Mouse (Mus musculus): ENCODE measurements at regions not wholly inside any gene's neighbourhood (a gene's known extent, or its start where the extent isn't known, plus 50 kb on each side); places are given as distances from the start of the nearest gene placed in this dataset.

DNA sequence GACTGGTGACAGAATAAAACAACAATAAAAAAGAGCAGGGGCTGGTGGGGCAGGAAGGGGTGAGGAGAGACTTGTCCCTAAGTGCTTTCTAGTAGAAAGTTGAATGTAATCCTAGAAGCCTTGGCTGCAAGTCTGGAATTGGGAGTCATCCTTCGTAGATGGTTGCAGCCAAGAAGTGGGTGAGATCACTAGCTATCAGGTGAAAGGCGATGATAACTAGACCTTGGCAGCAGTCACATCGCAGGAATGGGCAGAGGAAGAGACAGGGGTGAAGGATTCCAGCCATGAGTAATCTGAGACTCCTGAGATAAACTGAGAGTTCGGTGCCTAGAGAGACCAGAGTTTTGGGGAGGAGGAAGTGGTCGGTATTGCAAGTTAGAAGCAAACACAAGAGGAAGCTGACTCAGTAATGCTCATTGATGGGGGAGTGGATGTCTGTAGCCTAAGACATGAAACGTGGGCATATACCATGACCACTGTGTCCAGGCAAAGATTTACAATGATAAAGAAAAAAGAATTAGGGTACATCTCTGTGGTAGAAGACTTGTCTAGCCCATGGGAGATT is 73.1 kb upstream of the Lifr start:
- WGBS, result 77% methylated on average over 6 of the region's 6 CpGs
- ATAC-seq (replicated peaks; ENCODE audit: insufficient number of reproducible peaks, low FRiP score, low TSS enrichment, low read depth) (no peak), DNase-seq (ENCODE audit: low spot score) (no peak)
- Histone ChIP-seq H3K36me3 (replicated peaks; ENCODE audit: control insufficient read depth, insufficient read depth, low read depth, low read length) (no peaks in the 10 kb centered on the region), H3K4me1 (ENCODE audit: control insufficient read depth, insufficient read depth, low read length) (no peaks in the 10 kb centered on the region), H3K4me2 (ENCODE audit: low read depth, low read length) (no peak overlapping the region), H3K27ac (replicated peaks; ENCODE audit: low read depth, low read length) (no peak overlapping the region), H3K4me3 (ENCODE audit: low read depth, low read length) (no peak overlapping the region), H3K9ac (replicated peaks; ENCODE audit: low read length) (no peak overlapping the region), H3K9me3 (replicated peaks; ENCODE audit: control insufficient read depth, low read length) (no peaks in the 10 kb centered on the region), H3K27me3 (ENCODE audit: control insufficient read depth, insufficient read depth, low read length) (no peaks in the 10 kb centered on the region)

DNA sequence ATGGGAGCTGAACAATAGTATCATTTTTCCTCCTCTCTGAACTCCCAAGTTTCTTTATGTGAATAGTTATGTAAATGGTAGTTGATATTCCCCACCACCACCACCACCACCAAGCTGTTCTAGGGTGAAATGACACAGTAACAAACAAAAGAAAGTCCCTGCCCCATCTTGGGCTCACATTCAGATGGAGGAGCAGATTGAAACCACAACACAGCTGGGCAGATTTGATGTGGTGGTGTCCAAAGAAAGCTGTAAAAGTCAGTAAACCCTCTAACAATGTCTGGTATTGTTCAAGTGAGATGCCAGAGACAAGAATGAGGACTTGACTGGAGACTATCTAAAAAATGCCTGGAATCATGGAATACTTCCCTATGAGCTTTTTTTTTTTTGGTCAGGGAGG is 67.8 kb upstream of the Lifr start:
- H3K36me3 ChIP-seq (replicated peaks; ENCODE audit: control insufficient read depth, insufficient read depth, low read depth, low read length), result no peaks in the 10 kb centered on the region
- no peak overlapping the region for H3K27ac ChIP-seq (replicated peaks; ENCODE audit: low read depth, low read length)
- ATAC-seq (replicated peaks; ENCODE audit: insufficient number of reproducible peaks, low FRiP score, low TSS enrichment, low read depth) (no peak), DNase-seq (ENCODE audit: low spot score) (no peak)
- no peak overlapping the region for H3K9ac ChIP-seq (replicated peaks; ENCODE audit: low read length)
- H3K9me3 ChIP-seq (replicated peaks; ENCODE audit: control insufficient read depth, low read length), result no peaks in the 10 kb centered on the region
- no peaks in the 10 kb centered on the region for H3K27me3 ChIP-seq (ENCODE audit: control insufficient read depth, insufficient read depth, low read length)
- no peak overlapping the region for H3K4me3 ChIP-seq (ENCODE audit: low read depth, low read length)
- H3K4me1 ChIP-seq (ENCODE audit: control insufficient read depth, insufficient read depth, low read length), result no peaks in the 10 kb centered on the region
- no peak overlapping the region for H3K4me2 ChIP-seq (ENCODE audit: low read depth, low read length)

DNA sequence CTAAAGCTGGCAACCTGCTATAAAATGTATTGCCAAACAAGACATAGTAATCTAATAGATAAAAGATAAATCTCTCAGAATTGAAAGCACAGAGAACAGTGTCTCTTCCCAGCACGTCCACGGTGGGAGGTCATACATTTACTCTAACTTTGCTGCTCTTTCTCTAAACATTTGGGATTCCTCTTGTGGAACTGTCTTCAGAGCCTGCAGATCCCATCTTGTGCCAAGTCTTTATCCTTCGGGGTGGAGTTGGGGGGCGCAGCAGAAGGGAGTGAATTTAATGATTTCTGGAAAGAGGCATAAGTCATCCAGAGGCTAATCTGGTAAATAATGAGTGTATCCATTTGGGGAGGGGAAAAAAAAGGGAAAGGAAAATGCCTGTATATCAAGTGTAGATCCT is 65.2 kb upstream of the Lifr start:
- Histone ChIP-seq H3K9ac (replicated peaks; ENCODE audit: low read length) (no peak overlapping the region), H3K27me3 (ENCODE audit: control insufficient read depth, insufficient read depth, low read length) (no peaks in the 10 kb centered on the region), H3K27ac (replicated peaks; ENCODE audit: low read depth, low read length) (no peak overlapping the region), H3K4me3 (ENCODE audit: low read depth, low read length) (no peak overlapping the region), H3K36me3 (replicated peaks; ENCODE audit: control insufficient read depth, insufficient read depth, low read depth, low read length) (no peaks in the 10 kb centered on the region), H3K9me3 (replicated peaks; ENCODE audit: control insufficient read depth, low read length) (no peaks in the 10 kb centered on the region), H3K4me2 (ENCODE audit: low read depth, low read length) (no peak overlapping the region), H3K4me1 (ENCODE audit: control insufficient read depth, insufficient read depth, low read length) (no peaks in the 10 kb centered on the region)
- 94% methylated on average over 4 of the region's 4 CpGs for WGBS
- ATAC-seq (replicated peaks; ENCODE audit: insufficient number of reproducible peaks, low FRiP score, low TSS enrichment, low read depth) (no peak), DNase-seq (ENCODE audit: low spot score) (no peak)

DNA sequence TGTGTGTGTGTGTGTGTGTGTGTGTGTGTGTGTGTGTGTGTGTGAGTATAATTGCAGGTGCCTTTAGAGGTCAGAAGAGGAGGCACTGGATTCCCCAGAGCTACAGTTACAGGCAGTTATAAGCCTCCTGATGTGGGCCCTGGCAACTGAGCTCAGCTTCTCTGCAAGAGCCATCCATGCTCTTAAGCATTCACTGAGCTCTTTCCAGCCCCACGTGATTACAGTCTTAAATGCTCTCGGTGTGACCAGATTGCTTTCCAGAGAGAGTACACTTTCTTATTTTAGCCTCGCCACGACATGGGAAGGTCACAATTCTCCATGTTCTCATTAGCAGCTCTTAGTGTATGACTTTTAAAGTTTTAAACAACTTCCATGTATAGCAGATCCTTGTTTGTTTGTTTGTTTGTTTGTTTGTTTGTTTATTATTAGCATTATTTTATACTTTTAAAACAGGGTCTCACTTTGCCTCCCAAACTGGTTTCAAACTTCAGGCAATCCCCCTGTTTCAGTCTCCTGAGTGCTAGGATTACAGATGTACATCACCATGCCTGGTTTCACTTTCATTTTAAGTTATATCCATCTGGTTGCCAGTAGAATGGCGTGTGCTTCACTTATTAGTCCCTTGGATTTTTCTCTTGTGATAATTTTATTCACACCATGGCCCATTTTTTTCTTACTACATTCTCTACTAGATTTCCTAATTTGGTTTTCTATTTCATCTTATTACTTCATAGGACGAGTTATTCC is 58.9 kb upstream of the Lifr start:
- 60% methylated on average over 6 of the region's 6 CpGs for WGBS
- H3K4me3 ChIP-seq (ENCODE audit: low read depth, low read length), result no peak overlapping the region
- no peak overlapping the region for H3K27ac ChIP-seq (replicated peaks; ENCODE audit: low read depth, low read length)
- no peak overlapping the region for H3K4me2 ChIP-seq (ENCODE audit: low read depth, low read length)
- no peaks in the 10 kb centered on the region for H3K36me3 ChIP-seq (replicated peaks; ENCODE audit: control insufficient read depth, insufficient read depth, low read depth, low read length)
- H3K4me1 ChIP-seq (ENCODE audit: control insufficient read depth, insufficient read depth, low read length), result no peaks in the 10 kb centered on the region
- H3K9ac ChIP-seq (replicated peaks; ENCODE audit: low read length), result no peak overlapping the region
- DNase-seq (ENCODE audit: low spot score), result peak; percentile 26
- H3K9me3 ChIP-seq (replicated peaks; ENCODE audit: control insufficient read depth, low read length), result no peaks in the 10 kb centered on the region
- ATAC-seq (replicated peaks; ENCODE audit: insufficient number of reproducible peaks, low FRiP score, low TSS enrichment, low read depth), result no peak
- H3K27me3 ChIP-seq (ENCODE audit: control insufficient read depth, insufficient read depth, low read length), result no peaks in the 10 kb centered on the region

DNA sequence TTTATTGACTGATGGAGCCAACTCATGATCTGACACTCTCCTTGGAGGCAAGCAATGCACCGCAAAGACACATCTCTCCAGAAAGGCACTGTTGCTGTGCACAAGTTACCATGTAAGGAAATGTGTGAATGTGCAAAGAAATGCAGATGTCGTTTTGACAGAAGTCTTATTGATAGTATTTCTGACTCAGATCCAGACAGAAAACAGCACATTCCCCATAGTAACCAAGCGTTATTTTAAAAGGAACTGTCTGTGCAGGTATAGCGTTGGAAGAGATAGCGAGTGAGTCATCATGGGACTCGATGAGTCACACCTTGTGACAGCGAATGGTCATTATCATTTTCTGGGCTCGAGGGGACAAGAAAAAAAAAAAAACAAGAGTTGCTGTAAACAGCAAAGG is 52.9 kb upstream of the Lifr start:
- H3K4me2 ChIP-seq (ENCODE audit: low read depth, low read length), result no peak overlapping the region
- H3K4me3 ChIP-seq (ENCODE audit: low read depth, low read length), result no peak overlapping the region
- H3K9ac ChIP-seq (replicated peaks; ENCODE audit: low read length), result no peak overlapping the region
- no peaks in the 10 kb centered on the region for H3K4me1 ChIP-seq (ENCODE audit: control insufficient read depth, insufficient read depth, low read length)
- ATAC-seq (replicated peaks; ENCODE audit: insufficient number of reproducible peaks, low FRiP score, low TSS enrichment, low read depth), result no peak
- no peak overlapping the region for H3K27ac ChIP-seq (replicated peaks; ENCODE audit: low read depth, low read length)
- no peak for DNase-seq (ENCODE audit: low spot score)
- no peaks in the 10 kb centered on the region for H3K9me3 ChIP-seq (replicated peaks; ENCODE audit: control insufficient read depth, low read length)
- H3K27me3 ChIP-seq (ENCODE audit: control insufficient read depth, insufficient read depth, low read length), result no peaks in the 10 kb centered on the region
- no peaks in the 10 kb centered on the region for H3K36me3 ChIP-seq (replicated peaks; ENCODE audit: control insufficient read depth, insufficient read depth, low read depth, low read length)
- WGBS, result 90% methylated on average over 8 of the region's 8 CpGs

DNA sequence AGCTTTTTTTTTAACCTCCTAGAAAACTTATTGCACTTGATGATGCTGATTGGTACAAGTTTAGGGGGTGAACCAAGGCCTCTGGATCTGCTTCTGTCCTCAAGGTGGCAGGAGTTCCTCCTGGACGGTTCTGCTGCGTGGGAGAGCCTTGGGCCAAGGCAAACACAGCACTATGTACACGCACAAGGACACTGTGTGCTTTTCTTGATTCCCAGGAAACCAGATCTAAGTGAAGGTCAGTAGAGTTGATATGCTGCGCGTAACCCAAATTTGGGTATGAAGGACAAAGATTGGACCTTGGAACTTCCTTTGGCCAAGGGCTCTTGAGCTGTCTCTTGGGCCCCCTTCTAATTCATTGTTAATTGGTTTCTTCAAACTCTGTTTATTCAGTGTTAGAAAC is 51.3 kb upstream of the Lifr start:
- Histone ChIP-seq H3K9me3 (replicated peaks; ENCODE audit: control insufficient read depth, low read length) (no peaks in the 10 kb centered on the region), H3K4me3 (ENCODE audit: low read depth, low read length) (no peak overlapping the region), H3K27ac (replicated peaks; ENCODE audit: low read depth, low read length) (no peak overlapping the region), H3K4me2 (ENCODE audit: low read depth, low read length) (no peak overlapping the region), H3K9ac (replicated peaks; ENCODE audit: low read length) (no peak overlapping the region), H3K36me3 (replicated peaks; ENCODE audit: control insufficient read depth, insufficient read depth, low read depth, low read length) (no peaks in the 10 kb centered on the region), H3K27me3 (ENCODE audit: control insufficient read depth, insufficient read depth, low read length) (no peaks in the 10 kb centered on the region), H3K4me1 (ENCODE audit: control insufficient read depth, insufficient read depth, low read length) (no peaks in the 10 kb centered on the region)
- no peak for DNase-seq (ENCODE audit: low spot score)
- 95% methylated on average over 5 of the region's 5 CpGs for WGBS
- no peak for ATAC-seq (replicated peaks; ENCODE audit: insufficient number of reproducible peaks, low FRiP score, low TSS enrichment, low read depth)

DNA sequence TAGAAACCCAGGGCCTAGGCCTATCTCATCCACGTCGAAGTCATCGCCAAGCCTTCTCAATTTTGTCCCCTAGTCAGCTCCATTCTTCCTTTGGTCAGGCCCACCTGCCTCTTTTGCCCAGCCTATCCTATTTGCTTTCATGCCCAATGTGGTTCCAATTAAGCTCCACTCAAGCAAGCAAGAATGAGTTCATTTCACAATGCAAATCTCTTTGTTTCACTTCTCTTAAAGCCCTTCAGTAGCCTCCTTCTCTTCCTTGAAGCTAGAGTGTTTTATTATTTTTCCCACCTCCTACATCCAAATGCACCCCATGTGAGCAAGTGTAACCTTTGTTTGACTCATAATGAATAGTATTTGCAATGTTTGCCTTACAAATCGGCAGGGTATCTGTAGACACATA is 50.6 kb upstream of the Lifr start:
- Histone ChIP-seq H3K36me3 (replicated peaks; ENCODE audit: control insufficient read depth, insufficient read depth, low read depth, low read length) (no peaks in the 10 kb centered on the region), H3K4me1 (ENCODE audit: control insufficient read depth, insufficient read depth, low read length) (no peaks in the 10 kb centered on the region), H3K9ac (replicated peaks; ENCODE audit: low read length) (no peak overlapping the region), H3K9me3 (replicated peaks; ENCODE audit: control insufficient read depth, low read length) (no peaks in the 10 kb centered on the region), H3K27me3 (ENCODE audit: control insufficient read depth, insufficient read depth, low read length) (no peaks in the 10 kb centered on the region), H3K4me3 (ENCODE audit: low read depth, low read length) (no peak overlapping the region), H3K27ac (replicated peaks; ENCODE audit: low read depth, low read length) (no peak overlapping the region), H3K4me2 (ENCODE audit: low read depth, low read length) (no peak overlapping the region)
- no peak for DNase-seq (ENCODE audit: low spot score)
- no peak for ATAC-seq (replicated peaks; ENCODE audit: insufficient number of reproducible peaks, low FRiP score, low TSS enrichment, low read depth)
- WGBS, result 78% methylated on average over 4 of the region's 4 CpGs
